In the genomic region with DNA sequence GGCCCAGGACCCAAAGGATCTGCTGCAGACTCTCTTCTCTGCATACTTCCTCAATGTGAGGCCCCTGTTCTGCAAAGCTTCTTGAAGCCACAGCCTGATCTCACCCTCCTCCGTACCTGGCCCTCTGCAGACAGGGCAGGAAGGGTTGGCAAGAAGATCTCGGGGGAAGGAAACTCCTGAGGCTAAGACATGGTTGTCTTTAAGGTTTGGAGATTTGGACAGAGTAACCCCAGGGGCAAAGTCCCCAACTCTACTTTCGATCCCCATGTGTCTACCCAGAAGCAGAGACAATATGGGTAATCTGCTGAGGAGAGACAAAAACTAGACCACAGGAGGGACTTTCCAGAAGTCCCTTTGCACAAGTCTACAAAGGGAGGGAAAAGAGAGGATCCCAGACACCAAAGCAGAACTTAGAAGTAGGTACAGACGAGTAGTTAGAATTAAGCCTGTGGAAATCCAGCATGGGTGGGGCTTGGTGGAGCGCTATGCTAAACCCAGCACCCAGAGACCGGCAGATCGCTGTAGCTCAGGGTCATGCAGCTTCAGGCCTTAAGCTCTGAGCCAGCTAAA, we compare ENCODE assay signal across 10 mouse cellular contexts. TPM values are rescaled to one million over a fixed set of nuclear protein-coding genes. Genes with fewer than 3 reads are reported as not detected.
A peak's percentile ranks its signal among the peaks of the same experiment; 100 is the strongest.
DNase-seq lines count a peak whose midpoint lies in the region; ATAC-seq and TF ChIP-seq lines count a peak whose summit lies in the region.
"Had no signal": no experiment of that assay in that cellular context is flagged by ENCODE, and none has a peak within 500 bp of the region (broad histone marks: within the 10 kb centered on the region; RNA-seq: fewer than 3 reads in every experiment).

No protein-coding gene starts in this region.

- H3K4me1 ChIP-seq in limb, embryonic 13.5 days, result peaks cover 60% of the 10 kb centered on the region

- DNase-seq in gastrocnemius, adult 2 months, result no peak
- DNase-seq in gastrocnemius, postnatal 10 days, result no peak
- peak; percentile 48 for DNase-seq in thymus, postnatal 14 days
- no peak for DNase-seq in thymus, adult 18-20 months
- no peak for DNase-seq in embryo, embryonic 10.5 days (ENCODE audit: low spot score)
- no peak for DNase-seq in cerebellum, postnatal 4 days (ENCODE audit: low spot score in 2 of 2)
- DNase-seq in spleen, postnatal 10 days (ENCODE audit: low spot score in 2 of 2), result no peak
- DNase-seq: kidney, postnatal 14 days had no signal

- no peak overlapping the region for H3K4me3 ChIP-seq in gastrocnemius, adult 2 months
- no peak overlapping the region for H3K4me3 ChIP-seq in limb, embryonic 13.5 days

- H3K9me3 ChIP-seq in limb, embryonic 13.5 days, result no peaks in the 10 kb centered on the region

- no peak overlapping the region; the same call in 1 of the 2 replicates for H3K4me2 ChIP-seq in limb, embryonic 13.5 days (replicated peaks)

- H3K27ac ChIP-seq in gastrocnemius, adult 2 months, result peak overlapping the region; percentile 83
- H3K27ac ChIP-seq in limb, embryonic 13.5 days, result peak overlapping the region; percentile 84; the same call in 1 of the 2 replicates

- H3K9ac ChIP-seq in limb, embryonic 13.5 days, result no peak overlapping the region

- 74% methylated on average over 7 of the region's 7 CpGs for WGBS in limb, embryonic 13.5 days

- H3K36me3 ChIP-seq in limb, embryonic 13.5 days, result no peaks in the 10 kb centered on the region

- no peak for ATAC-seq in limb, embryonic 13.5 days (ENCODE audit: low FRiP score, low read depth)

- no peak for TF ChIP-seq CTCF in gastrocnemius, adult 2 months (IDR thresholded peaks at IDR 0.05)

- intact Hi-C loops in gastrocnemius, adult 2 months (cut with DNase I), result no loop called here

- H3K27me3 ChIP-seq in limb, embryonic 13.5 days, result no peaks in the 10 kb centered on the region

RNA-seq across cellular contexts. Expression of a gene that starts 3.9 kb away (rescaled TPM):
- 10 to 100 TPM; 67.5 to 82.5 TPM for total RNA-seq in gastrocnemius, adult 2 months (2021)
- total RNA-seq in gastrocnemius, postnatal 10 days (2021), result 100 to 1,000 TPM; 189 to 213 TPM
- 174 and 183 TPM in 2 replicates for polyA plus RNA-seq in limb, embryonic 13.5 days (2015; fragmentation: Nextera tagmentation; extraction: Ambion mirVana)

RNA-seq across cellular contexts. Expression of a gene that starts 18.6 kb away (rescaled TPM):
- under 1 TPM; 0.15 to 0.20 TPM for total RNA-seq in gastrocnemius, adult 2 months (2021)
- 1 to 10 TPM; 3.0 to 6.3 TPM for total RNA-seq in gastrocnemius, postnatal 10 days (2021)
- polyA plus RNA-seq in limb, embryonic 13.5 days (2015; fragmentation: Nextera tagmentation; extraction: Ambion mirVana), result 32.9 and 33.9 TPM in 2 replicates

RNA-seq across cellular contexts. Expression of a gene that starts 34.5 kb away (rescaled TPM):
- total RNA-seq in gastrocnemius, adult 2 months (2021), result not detected
- total RNA-seq in gastrocnemius, postnatal 10 days (2021), result not detected
- polyA plus RNA-seq in limb, embryonic 13.5 days (2015; fragmentation: Nextera tagmentation; extraction: Ambion mirVana), result 7.7 and 9.3 TPM in 2 replicates
- total RNA-seq: gastrocnemius, adult 8-10 months had no signal

RNA-seq across cellular contexts. Expression of a gene that starts 39.2 kb away (rescaled TPM):
- total RNA-seq in gastrocnemius, adult 2 months (2021), result 100 to 1,000 TPM in 1 of 2 experiments, 10 to 100 TPM in 1; 70.9 to 104 TPM
- 10 to 100 TPM; 75.4 to 81.8 TPM for total RNA-seq in gastrocnemius, postnatal 10 days (2021)
- polyA plus RNA-seq in limb, embryonic 13.5 days (2015; fragmentation: Nextera tagmentation; extraction: Ambion mirVana), result 147 and 154 TPM in 2 replicates

RNA-seq across cellular contexts. Expression of a gene that starts 39.9 kb away (rescaled TPM):
- total RNA-seq in gastrocnemius, adult 2 months (2021), result 10 to 100 TPM; 78.2 to 90.2 TPM
- total RNA-seq in gastrocnemius, postnatal 10 days (2021), result 10 to 100 TPM; 45.1 to 52.2 TPM
- 46.6 and 48.2 TPM in 2 replicates for polyA plus RNA-seq in limb, embryonic 13.5 days (2015; fragmentation: Nextera tagmentation; extraction: Ambion mirVana)
